Mouse (Mus musculus) cerebellum, postnatal 4 days (tissue): ENCODE measurements around the gene Gm20809.
"Not testable (repeated sequence)": the region's sequence is repeated elsewhere in the genome, so short reads cannot be mapped to it uniquely, and the experiment has no call there.

Source experiments
- DNase-seq, 2 experiments: peaks; one replicate each; pipeline ENCODE4 v3.0.0; 2022; ENCODE audit warnings: low spot score in 2 of 2, mixed read lengths in 1 of 2

Gene Gm20809

GRCm38 (mm10) chrY:24454757-24455156, at the start of gene Gm20809:
TSS of gene Gm20809 (plus strand) at chrY:24455057.
- DNase-seq, result not testable (repeated sequence)
